Mouse (Mus musculus) liver, adult 2 months (tissue): Measurements from ENCODE around the gene Sdr42e1.

ENCODE experiments used
- CTCF ChIP-seq: fragments of 200-500 bp; IDR thresholded peaks from 2 replicates; pipeline ENCODE4 v1.5.1; 2011; ENCODE audit warnings: low read depth, low read length, control low read depth
- POLR2A ChIP-seq: fragments of 200-500 bp; IDR thresholded peaks from 2 replicates; pipeline ENCODE4 v1.6.1; 2011; ENCODE audit warnings: low read length, control low read depth; ENCODE audit not compliant: insufficient read depth; ENCODE audit errors: extremely low read depth

DNA sequence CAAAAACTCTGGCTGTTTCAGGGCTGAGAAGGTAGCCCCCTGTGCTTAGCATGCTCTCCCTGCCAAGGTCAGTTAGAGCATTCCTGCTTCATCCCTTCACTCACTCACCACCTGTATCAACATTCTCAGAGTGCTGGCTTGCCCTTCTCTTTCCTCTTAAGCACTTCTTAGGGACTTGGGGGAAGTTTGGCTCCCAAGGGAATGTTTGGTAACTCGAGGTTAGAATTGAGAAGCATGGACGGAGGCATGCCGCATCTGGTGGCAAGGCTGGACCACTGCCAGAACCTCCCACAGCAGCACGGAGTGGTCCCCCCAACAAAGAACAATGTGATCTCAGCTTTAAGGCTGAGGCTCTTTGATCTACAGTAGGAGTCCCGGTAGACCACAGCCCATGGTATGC lies 38.7 kb upstream of the Sdr42e1 start:
- no peak for TF ChIP-seq POLR2A
- no peak for TF ChIP-seq CTCF
